Mouse (Mus musculus) embryo, embryonic 10 days (tissue): ENCODE data around the gene Ptpre.

ENCODE experiments used
- DNase-seq: peaks from one replicate; pipeline ENCODE4 v3.0.0-alpha.2; 2015; ENCODE audit warnings: low spot score

The Ptpre gene

DNA sequence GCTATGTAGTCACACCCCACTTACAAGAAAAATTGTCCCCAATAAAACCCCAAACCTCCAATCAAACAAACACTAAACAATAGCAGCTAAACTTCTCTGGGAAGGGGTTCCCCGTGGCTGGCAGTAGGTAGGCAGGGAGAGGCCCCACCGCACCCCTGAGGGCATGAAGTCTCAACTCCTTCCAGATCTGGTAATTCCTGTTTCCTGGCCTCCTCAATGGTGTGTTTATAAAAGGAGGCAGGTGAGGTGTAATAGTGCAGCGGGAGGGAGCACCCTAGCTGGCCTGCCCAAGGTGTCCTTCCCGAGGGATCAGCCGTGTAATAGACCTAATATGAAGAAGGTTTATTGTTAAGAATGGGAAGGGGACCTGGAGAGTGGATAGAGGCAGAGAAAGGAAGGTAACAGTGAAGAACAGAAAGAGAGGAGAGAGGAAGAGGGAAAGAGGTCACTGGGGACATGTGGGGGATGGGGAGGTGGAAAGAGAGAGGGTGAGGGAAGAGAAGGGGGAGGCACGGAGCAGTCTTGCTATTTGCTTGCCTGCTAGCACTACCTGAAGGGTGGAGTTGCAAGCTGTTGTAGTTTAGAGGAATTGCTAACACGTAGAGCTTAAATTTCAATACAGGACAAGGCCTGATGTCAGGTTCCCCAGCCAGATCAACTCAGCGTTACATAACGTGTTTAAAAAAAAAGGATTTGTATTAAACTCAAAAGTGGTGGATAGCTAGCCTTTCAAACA, 197.8 kb downstream of the Ptpre start:
- DNase-seq, result no peak
